Mouse (Mus musculus) adrenal gland, postnatal 14 days (tissue): ENCODE measurements at regions not wholly inside any gene's neighbourhood (a gene's known extent, or its start where the extent isn't known, plus 50 kb on each side); places are given as distances from the start of the nearest gene placed in this dataset.

Experiments
- DNase-seq: peaks from one replicate; pipeline ENCODE4 v3.0.0; 2021; ENCODE audit warnings: mixed read lengths

GRCm38 (mm10) chr2:10825278-10826133 is 346.4 kb upstream of the Prkcq start:
- peak; percentile 65 for DNase-seq

GRCm38 (mm10) chr2:10826134-10826767 is 345.7 kb upstream of the Prkcq start:
- DNase-seq = no peak

GRCm38 (mm10) chr2:10839976-10840375 is 331.9 kb upstream of the Prkcq start:
- no peak for DNase-seq

- DNase-seq = no peak
Observed at GRCm38 (mm10) chr2:10861654-10862292, 310.1 kb upstream of the Prkcq start.

- DNase-seq = no peak
Observed at GRCm38 (mm10) chr2:10864451-10864850, 307.5 kb upstream of the Prkcq start.

- DNase-seq = no peak
Observed at GRCm38 (mm10) chr2:10874303-10874702, 297.6 kb upstream of the Prkcq start.

DNA sequence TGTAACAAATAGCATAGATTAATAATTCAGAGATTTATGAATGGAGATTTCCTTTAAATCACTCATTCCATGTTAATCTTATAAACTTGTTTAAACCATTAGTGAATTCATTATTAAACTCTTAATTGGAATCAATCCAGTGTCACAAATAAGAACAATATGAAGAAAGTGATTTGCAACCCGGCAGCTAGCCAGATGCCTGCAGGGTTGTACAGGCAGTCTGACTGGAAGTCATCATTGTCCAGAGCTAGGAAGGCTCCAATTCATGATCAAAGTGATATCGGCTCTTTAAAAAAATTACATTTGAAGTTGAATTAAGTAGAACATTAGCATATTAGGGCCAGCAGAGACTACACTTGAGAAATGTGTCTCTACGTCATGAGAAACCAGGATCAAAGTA is 270.0 kb upstream of the Prkcq start:
- DNase-seq = no peak

DNA sequence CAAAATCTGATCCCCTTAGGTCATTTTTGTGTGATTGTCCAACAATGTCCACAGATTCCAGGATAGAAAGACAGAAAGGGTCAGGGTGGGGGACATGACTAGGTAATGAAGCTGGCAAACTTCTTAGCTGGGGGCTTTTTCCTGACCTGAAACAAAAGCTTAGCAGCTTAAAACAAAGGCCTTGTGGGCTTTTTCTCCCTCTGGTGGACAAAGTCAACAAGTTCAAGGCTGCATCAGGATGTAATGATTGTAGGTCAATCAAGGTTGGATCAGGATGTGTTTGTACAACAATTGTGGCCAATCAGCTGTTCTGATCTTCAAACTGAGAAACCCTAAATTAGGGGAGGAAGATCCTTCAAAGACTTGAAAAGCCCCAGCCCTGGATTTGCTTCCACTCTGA is 252.0 kb upstream of the Prkcq start:
- DNase-seq = no peak

- DNase-seq = no peak
Observed at GRCm38 (mm10) chr2:10920686-10921485, 251.0 kb upstream of the Prkcq start.

DNA sequence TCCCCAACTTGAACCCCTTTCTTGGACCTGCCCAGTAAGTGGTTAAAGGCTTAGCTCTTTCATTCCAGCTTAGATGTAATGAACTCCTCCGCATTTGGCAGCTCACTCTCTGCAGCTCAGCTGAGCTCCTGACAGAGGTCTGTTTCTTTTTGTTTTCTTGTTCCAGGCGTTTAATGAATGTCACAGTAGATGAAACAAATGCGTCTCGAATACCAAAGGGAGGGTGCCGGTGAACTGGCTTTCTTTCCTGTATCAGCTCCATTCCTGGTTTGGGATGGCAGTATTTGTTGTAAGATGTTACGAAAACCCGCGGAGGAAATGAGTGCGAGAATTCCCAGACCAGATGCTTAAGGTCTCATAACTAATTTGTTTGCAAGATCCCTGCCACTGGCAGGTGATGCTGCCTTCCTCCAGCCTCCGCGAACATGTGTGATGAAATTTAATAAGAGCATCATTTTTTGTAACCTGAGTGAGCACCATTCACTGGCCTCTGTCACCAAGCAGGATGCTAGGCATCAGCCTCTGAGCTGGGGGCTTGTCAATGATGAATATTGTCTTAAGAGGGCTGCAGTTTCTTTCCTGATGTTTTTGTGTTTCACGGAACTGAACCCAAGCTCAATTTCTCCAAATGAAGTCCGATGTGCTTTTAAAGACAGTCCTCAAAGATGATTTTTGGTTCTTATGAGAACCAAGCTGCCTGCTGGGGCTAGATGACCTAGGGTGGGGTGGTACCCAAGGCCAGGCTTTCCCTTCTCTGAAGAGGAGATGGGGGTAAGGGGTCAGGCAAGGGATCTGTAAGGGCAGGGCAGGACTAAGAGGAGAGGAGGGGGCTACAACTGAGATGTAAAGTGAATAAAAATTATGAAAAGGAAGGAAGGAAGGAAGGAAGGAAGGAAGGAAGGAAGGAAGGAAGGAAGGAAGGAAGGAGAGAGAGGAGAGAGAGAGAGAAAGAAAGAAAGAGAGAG is 250.1 kb upstream of the Prkcq start:
- DNase-seq = no peak

DNA sequence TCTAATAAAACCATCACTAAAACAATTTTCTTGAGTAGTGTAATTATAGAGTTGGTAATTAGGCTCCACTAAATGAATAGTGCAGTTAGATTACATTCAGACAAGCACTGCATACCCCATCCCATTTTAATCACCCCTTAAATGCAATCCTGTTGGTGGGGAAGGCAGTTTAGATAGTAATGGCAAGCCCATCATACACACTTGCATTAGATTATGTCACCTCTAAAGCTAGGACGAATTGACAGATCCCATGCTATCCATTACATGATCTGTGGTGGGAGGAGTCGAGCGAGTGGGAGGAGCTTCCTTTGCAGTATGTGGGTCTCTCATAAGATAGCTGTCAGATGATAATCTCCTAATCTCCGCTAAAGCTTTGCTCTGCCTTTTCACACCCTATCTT is 247.9 kb upstream of the Prkcq start:
- DNase-seq = no peak

DNA sequence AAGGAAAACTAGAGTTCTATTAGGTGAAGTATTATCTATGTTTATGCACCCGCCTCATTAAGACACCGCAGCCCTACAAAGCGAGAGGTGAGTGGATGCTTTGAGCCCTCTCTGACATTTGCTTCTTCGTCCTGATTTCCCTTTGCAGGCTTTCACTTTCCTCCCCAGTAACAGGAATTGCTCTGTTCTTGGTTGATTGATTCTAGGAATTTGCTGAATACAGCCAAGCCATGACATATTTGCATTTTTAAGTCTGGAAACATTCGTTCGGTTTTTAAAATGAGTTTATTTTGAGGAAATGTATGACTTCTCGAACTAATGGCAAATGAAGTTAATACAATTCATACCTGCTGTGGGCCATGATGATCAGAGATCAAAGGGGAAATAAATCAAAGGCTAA is 246.5 kb upstream of the Prkcq start:
- DNase-seq = no peak

GRCm38 (mm10) chr2:10937405-10937804 is 234.5 kb upstream of the Prkcq start:
- DNase-seq = no peak

GRCm38 (mm10) chr2:10965224-10965623 is 206.7 kb upstream of the Prkcq start:
- no peak for DNase-seq

- no peak for DNase-seq
Observed at GRCm38 (mm10) chr2:10966891-10967290, 205.0 kb upstream of the Prkcq start.

- DNase-seq = no peak
Observed at GRCm38 (mm10) chr2:10969111-10969689, 202.7 kb upstream of the Prkcq start.

- no peak for DNase-seq
Observed at GRCm38 (mm10) chr2:10972051-10972450, 199.9 kb upstream of the Prkcq start.

DNA sequence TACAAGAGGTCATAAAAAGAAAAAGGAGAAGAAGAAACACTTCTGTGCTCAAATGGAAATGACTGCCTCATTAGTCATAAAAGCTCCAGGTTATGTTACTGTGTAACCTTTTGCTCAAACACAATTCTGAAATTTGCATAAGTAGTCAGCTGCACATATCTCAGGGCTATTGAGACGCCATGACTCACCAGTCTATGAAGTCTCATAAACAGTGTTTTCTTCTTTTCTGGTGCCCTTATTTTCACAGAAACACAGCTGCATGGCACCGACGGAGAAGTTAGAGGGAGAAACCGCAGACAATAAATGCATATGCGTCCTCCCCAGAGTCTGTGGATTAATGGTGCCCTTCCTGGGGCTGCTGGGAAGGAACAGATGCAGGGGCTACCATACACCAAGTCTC is 193.1 kb upstream of the Prkcq start:
- DNase-seq = no peak

DNA sequence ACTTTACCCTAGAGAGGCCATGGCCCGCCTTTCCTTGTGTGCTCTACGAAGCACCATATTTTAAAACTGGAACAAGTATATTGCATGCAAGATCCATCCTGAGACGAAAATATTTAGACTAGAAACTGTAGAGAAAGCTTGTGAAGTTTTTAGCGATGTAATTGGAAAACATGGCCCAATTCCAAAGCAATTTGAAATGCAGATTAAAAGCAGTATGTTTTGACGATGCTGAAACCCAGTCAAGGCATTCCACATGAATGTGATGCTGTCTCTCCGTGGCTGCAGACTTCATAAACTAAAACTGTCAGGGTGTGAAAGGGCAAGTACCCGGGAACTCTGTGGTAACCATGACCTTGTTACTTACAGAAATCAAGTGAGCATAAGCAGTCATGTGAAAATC is 185.8 kb upstream of the Prkcq start:
- no peak for DNase-seq

DNA sequence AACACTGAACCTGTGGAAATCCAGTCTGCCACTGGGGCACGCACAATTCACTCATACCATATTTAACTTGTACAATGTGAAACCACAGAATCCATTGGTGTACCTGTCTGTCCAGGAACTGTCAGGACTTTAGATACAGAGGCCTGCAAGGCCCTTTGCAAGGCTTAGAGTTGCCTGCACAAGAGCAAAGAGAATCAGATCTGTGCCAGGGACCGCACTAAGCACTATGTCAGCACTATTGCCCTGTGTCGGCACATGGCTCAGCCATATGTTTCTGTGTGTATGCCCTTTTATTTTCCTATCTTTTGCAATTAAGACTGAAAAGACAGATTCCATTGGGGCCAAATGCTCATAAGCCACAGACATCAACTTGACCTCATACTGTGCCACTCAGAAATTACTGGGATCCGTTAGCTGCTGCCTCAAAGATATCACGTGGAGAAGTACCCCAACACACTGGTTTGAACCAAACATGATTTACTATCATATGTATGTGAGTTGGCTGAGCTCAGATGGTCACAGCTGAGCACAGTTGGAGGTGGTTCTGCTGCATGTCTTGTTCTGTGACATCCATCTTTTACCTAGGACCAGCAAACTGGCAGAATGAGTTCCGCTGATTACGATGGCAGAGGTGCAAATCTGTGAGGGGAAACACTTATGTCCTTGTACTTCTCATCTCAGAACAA is 181.7 kb upstream of the Prkcq start:
- DNase-seq = no peak
